Mouse (Mus musculus): ENCODE results near the gene Cacna2d3. TPM values are rescaled to one million over a fixed set of nuclear protein-coding genes. Genes with fewer than 3 reads are reported as not detected.

Gene Cacna2d3
- polyA plus RNA-seq, 1 experiment from 2014 or later: 1.3 TPM

- Histone ChIP-seq H3K4me1 (ENCODE audit: control insufficient read depth in 2 of 2, insufficient read depth in 2 of 2, low read length in 2 of 2) (no peaks in the 10 kb centered on the region), H3K9me3 (ENCODE audit: control insufficient read depth, low read length) (no peaks in the 10 kb centered on the region), H3K4me2 (ENCODE audit: low read length) (no peak overlapping the region), H3K36me3 (ENCODE audit: control insufficient read depth, insufficient read depth, low read length) (no peaks in the 10 kb centered on the region), H3K9ac (ENCODE audit: low read length) (no peak overlapping the region), H3K27ac (replicated peaks in 1 of 2; ENCODE audit: control insufficient read depth in 1 of 2, insufficient read depth in 1 of 2, low read depth in 2 of 2, low read length in 2 of 2) (no peak overlapping the region), H3K27me3 (ENCODE audit: control insufficient read depth, insufficient read depth, low read length) (no peaks in the 10 kb centered on the region), H3K4me3 (ENCODE audit: control insufficient read depth in 1 of 2, insufficient read depth in 1 of 2, low read depth in 1 of 2, low read length in 2 of 2) (no peak overlapping the region)
- ATAC-seq (ENCODE audit: insufficient number of reproducible peaks, insufficient read depth, low FRiP score, low read depth): no peak
- WGBS: 66% methylated on average over 3 of the region's 3 CpGs
Measured at GRCm38 (mm10) chr14:29639266-29639665, 82.4 kb downstream of the Cacna2d3 start.

GRCm38 (mm10) chr14:29628213-29628612 is 93.5 kb downstream of the Cacna2d3 start:
- no peaks in the 10 kb centered on the region for H3K36me3 ChIP-seq (ENCODE audit: control insufficient read depth, insufficient read depth, low read length)
- H3K4me2 ChIP-seq (ENCODE audit: low read length): no peak overlapping the region
- no peaks in the 10 kb centered on the region for H3K27me3 ChIP-seq (ENCODE audit: control insufficient read depth, insufficient read depth, low read length)
- no peak overlapping the region for H3K4me3 ChIP-seq (ENCODE audit: control insufficient read depth in 1 of 2, insufficient read depth in 1 of 2, low read depth in 1 of 2, low read length in 2 of 2)
- no peak overlapping the region for H3K9ac ChIP-seq (ENCODE audit: low read length)
- H3K4me1 ChIP-seq (ENCODE audit: control insufficient read depth in 2 of 2, insufficient read depth in 2 of 2, low read length in 2 of 2): no peaks in the 10 kb centered on the region
- H3K27ac ChIP-seq (replicated peaks in 1 of 2; ENCODE audit: control insufficient read depth in 1 of 2, insufficient read depth in 1 of 2, low read depth in 2 of 2, low read length in 2 of 2): no peak overlapping the region
- 69% methylated on average over 8 of the region's 8 CpGs for WGBS
- no peak for ATAC-seq (ENCODE audit: insufficient number of reproducible peaks, insufficient read depth, low FRiP score, low read depth)
- no peaks in the 10 kb centered on the region for H3K9me3 ChIP-seq (ENCODE audit: control insufficient read depth, low read length)

GRCm38 (mm10) chr14:29612436-29612835 is 109.2 kb downstream of the Cacna2d3 start:
- WGBS: 86% methylated on average over 5 of the region's 5 CpGs
- H3K4me1 ChIP-seq (ENCODE audit: control insufficient read depth in 2 of 2, insufficient read depth in 2 of 2, low read length in 2 of 2): no peaks in the 10 kb centered on the region
- no peak overlapping the region for H3K4me2 ChIP-seq (ENCODE audit: low read length)
- no peak overlapping the region for H3K4me3 ChIP-seq (ENCODE audit: control insufficient read depth in 1 of 2, insufficient read depth in 1 of 2, low read depth in 1 of 2, low read length in 2 of 2)
- no peaks in the 10 kb centered on the region for H3K27me3 ChIP-seq (ENCODE audit: control insufficient read depth, insufficient read depth, low read length)
- no peak for ATAC-seq (ENCODE audit: insufficient number of reproducible peaks, insufficient read depth, low FRiP score, low read depth)
- H3K9me3 ChIP-seq (ENCODE audit: control insufficient read depth, low read length): no peaks in the 10 kb centered on the region
- no peaks in the 10 kb centered on the region for H3K36me3 ChIP-seq (ENCODE audit: control insufficient read depth, insufficient read depth, low read length)
- no peak overlapping the region for H3K27ac ChIP-seq (replicated peaks in 1 of 2; ENCODE audit: control insufficient read depth in 1 of 2, insufficient read depth in 1 of 2, low read depth in 2 of 2, low read length in 2 of 2)
- H3K9ac ChIP-seq (ENCODE audit: low read length): no peak overlapping the region

- Histone ChIP-seq H3K9me3 (ENCODE audit: control insufficient read depth, low read length) (no peaks in the 10 kb centered on the region), H3K4me3 (ENCODE audit: control insufficient read depth in 1 of 2, insufficient read depth in 1 of 2, low read depth in 1 of 2, low read length in 2 of 2) (no peak overlapping the region), H3K27me3 (ENCODE audit: control insufficient read depth, insufficient read depth, low read length) (no peaks in the 10 kb centered on the region), H3K36me3 (ENCODE audit: control insufficient read depth, insufficient read depth, low read length) (no peaks in the 10 kb centered on the region), H3K27ac (replicated peaks in 1 of 2; ENCODE audit: control insufficient read depth in 1 of 2, insufficient read depth in 1 of 2, low read depth in 2 of 2, low read length in 2 of 2) (no peak overlapping the region), H3K9ac (ENCODE audit: low read length) (no peak overlapping the region), H3K4me2 (ENCODE audit: low read length) (no peak overlapping the region), H3K4me1 (ENCODE audit: control insufficient read depth in 2 of 2, insufficient read depth in 2 of 2, low read length in 2 of 2) (no peaks in the 10 kb centered on the region)
- WGBS: 46% methylated on average over 6 of the region's 6 CpGs
- no peak for ATAC-seq (ENCODE audit: insufficient number of reproducible peaks, insufficient read depth, low FRiP score, low read depth)
Measured at GRCm38 (mm10) chr14:29608761-29609160, 112.9 kb downstream of the Cacna2d3 start.

- Histone ChIP-seq H3K9me3 (ENCODE audit: control insufficient read depth, low read length) (no peaks in the 10 kb centered on the region), H3K36me3 (ENCODE audit: control insufficient read depth, insufficient read depth, low read length) (no peaks in the 10 kb centered on the region), H3K4me2 (ENCODE audit: low read length) (no peak overlapping the region), H3K27me3 (ENCODE audit: control insufficient read depth, insufficient read depth, low read length) (no peaks in the 10 kb centered on the region), H3K9ac (ENCODE audit: low read length) (no peak overlapping the region), H3K27ac (replicated peaks in 1 of 2; ENCODE audit: control insufficient read depth in 1 of 2, insufficient read depth in 1 of 2, low read depth in 2 of 2, low read length in 2 of 2) (no peak overlapping the region), H3K4me1 (ENCODE audit: control insufficient read depth in 2 of 2, insufficient read depth in 2 of 2, low read length in 2 of 2) (no peaks in the 10 kb centered on the region), H3K4me3 (ENCODE audit: control insufficient read depth in 1 of 2, insufficient read depth in 1 of 2, low read depth in 1 of 2, low read length in 2 of 2) (no peak overlapping the region)
- 82% methylated on average over 8 of the region's 8 CpGs for WGBS
- no peak for ATAC-seq (ENCODE audit: insufficient number of reproducible peaks, insufficient read depth, low FRiP score, low read depth)
Measured at GRCm38 (mm10) chr14:29599428-29599827, 122.2 kb downstream of the Cacna2d3 start.

- no peak overlapping the region for H3K4me3 ChIP-seq (ENCODE audit: control insufficient read depth in 1 of 2, insufficient read depth in 1 of 2, low read depth in 1 of 2, low read length in 2 of 2)
- no peak overlapping the region for H3K27ac ChIP-seq (replicated peaks in 1 of 2; ENCODE audit: control insufficient read depth in 1 of 2, insufficient read depth in 1 of 2, low read depth in 2 of 2, low read length in 2 of 2)
- H3K4me1 ChIP-seq (ENCODE audit: control insufficient read depth in 2 of 2, insufficient read depth in 2 of 2, low read length in 2 of 2): no peaks in the 10 kb centered on the region
- H3K27me3 ChIP-seq (ENCODE audit: control insufficient read depth, insufficient read depth, low read length): no peaks in the 10 kb centered on the region
- no peak for ATAC-seq (ENCODE audit: insufficient number of reproducible peaks, insufficient read depth, low FRiP score, low read depth)
- no peaks in the 10 kb centered on the region for H3K9me3 ChIP-seq (ENCODE audit: control insufficient read depth, low read length)
- 85% methylated on average over 4 of the region's 4 CpGs for WGBS
- H3K4me2 ChIP-seq (ENCODE audit: low read length): no peak overlapping the region
- H3K36me3 ChIP-seq (ENCODE audit: control insufficient read depth, insufficient read depth, low read length): no peaks in the 10 kb centered on the region
- no peak overlapping the region for H3K9ac ChIP-seq (ENCODE audit: low read length)
Measured at GRCm38 (mm10) chr14:29592896-29593295, 128.8 kb downstream of the Cacna2d3 start.

GRCm38 (mm10) chr14:29589628-29590027 is 132.0 kb downstream of the Cacna2d3 start:
- no peaks in the 10 kb centered on the region for H3K4me1 ChIP-seq (ENCODE audit: control insufficient read depth in 2 of 2, insufficient read depth in 2 of 2, low read length in 2 of 2)
- no peak overlapping the region for H3K4me3 ChIP-seq (ENCODE audit: control insufficient read depth in 1 of 2, insufficient read depth in 1 of 2, low read depth in 1 of 2, low read length in 2 of 2)
- H3K9ac ChIP-seq (ENCODE audit: low read length): no peak overlapping the region
- no peaks in the 10 kb centered on the region for H3K27me3 ChIP-seq (ENCODE audit: control insufficient read depth, insufficient read depth, low read length)
- H3K27ac ChIP-seq (replicated peaks in 1 of 2; ENCODE audit: control insufficient read depth in 1 of 2, insufficient read depth in 1 of 2, low read depth in 2 of 2, low read length in 2 of 2): no peak overlapping the region
- WGBS: 84% methylated on average over 9 of the region's 9 CpGs
- H3K36me3 ChIP-seq (ENCODE audit: control insufficient read depth, insufficient read depth, low read length): no peaks in the 10 kb centered on the region
- no peak for ATAC-seq (ENCODE audit: insufficient number of reproducible peaks, insufficient read depth, low FRiP score, low read depth)
- H3K9me3 ChIP-seq (ENCODE audit: control insufficient read depth, low read length): no peaks in the 10 kb centered on the region
- H3K4me2 ChIP-seq (ENCODE audit: low read length): no peak overlapping the region

GRCm38 (mm10) chr14:29581961-29582360 is 139.7 kb downstream of the Cacna2d3 start:
- Histone ChIP-seq H3K9me3 (ENCODE audit: control insufficient read depth, low read length) (no peaks in the 10 kb centered on the region), H3K9ac (ENCODE audit: low read length) (no peak overlapping the region), H3K4me3 (ENCODE audit: control insufficient read depth in 1 of 2, insufficient read depth in 1 of 2, low read depth in 1 of 2, low read length in 2 of 2) (no peak overlapping the region), H3K36me3 (ENCODE audit: control insufficient read depth, insufficient read depth, low read length) (no peaks in the 10 kb centered on the region), H3K4me2 (ENCODE audit: low read length) (no peak overlapping the region), H3K27me3 (ENCODE audit: control insufficient read depth, insufficient read depth, low read length) (no peaks in the 10 kb centered on the region), H3K4me1 (ENCODE audit: control insufficient read depth in 2 of 2, insufficient read depth in 2 of 2, low read length in 2 of 2) (no peaks in the 10 kb centered on the region), H3K27ac (replicated peaks in 1 of 2; ENCODE audit: control insufficient read depth in 1 of 2, insufficient read depth in 1 of 2, low read depth in 2 of 2, low read length in 2 of 2) (no peak overlapping the region)
- WGBS: 68% methylated on average over 2 of the region's 2 CpGs
- no peak for ATAC-seq (ENCODE audit: insufficient number of reproducible peaks, insufficient read depth, low FRiP score, low read depth)
